Mouse (Mus musculus) midbrain, embryonic 11.5 days (tissue): ENCODE results near the gene Birc2. TPM values are rescaled to one million over a fixed set of nuclear protein-coding genes. Genes with fewer than 3 reads are reported as not detected.

Experiments used
- ATAC-seq: fragments of 200-750 bp; cut with Nextera tagmentation; 2 replicates; pipeline ENCODE4 v1.8.0; 2017; ENCODE audit warnings: moderate TSS enrichment, moderate library complexity; ENCODE audit not compliant: low FRiP score
- DNase-seq: peaks from one replicate; pipeline ENCODE4 v3.0.0; 2015; ENCODE audit warnings: low spot score; ENCODE audit errors: missing footprints
- H3K27ac ChIP-seq: fragments of 300-500 bp; sonication (generic); 2 replicates; pipeline ENCODE4 v1.5.1; 2014; ENCODE audit warnings: low read depth, low read length
- H3K27me3 ChIP-seq: fragments of 300-500 bp; sonication (generic); 2 replicates; pipeline ENCODE4 v1.6.1; 2014; ENCODE audit warnings: mild to moderate bottlenecking, low read length, moderate library complexity, mixed read lengths; ENCODE audit not compliant: control insufficient read depth, insufficient read depth
- H3K36me3 ChIP-seq: fragments of 300-500 bp; sonication (generic); 2 replicates; pipeline ENCODE4 v1.6.1; 2014; ENCODE audit warnings: mild to moderate bottlenecking, low read length, moderate library complexity, mixed read lengths; ENCODE audit not compliant: control insufficient read depth, insufficient read depth
- H3K4me1 ChIP-seq: fragments of 300-500 bp; sonication (generic); 2 replicates; pipeline ENCODE4 v1.6.1; 2014; ENCODE audit warnings: low read length; ENCODE audit not compliant: control insufficient read depth, insufficient read depth
- H3K4me2 ChIP-seq: fragments of 300-500 bp; sonication (generic); 2 replicates; pipeline ENCODE4 v1.6.1; 2014; ENCODE audit warnings: mild to moderate bottlenecking, moderate library complexity
- H3K4me3 ChIP-seq: fragments of 300-500 bp; sonication (generic); 2 replicates; pipeline ENCODE4 v1.5.1; 2014; ENCODE audit warnings: low read depth, low read length
- H3K9ac ChIP-seq: fragments of 300-500 bp; sonication (generic); 2 replicates; pipeline ENCODE4 v1.6.1; 2014; ENCODE audit warnings: low read length
- H3K9me3 ChIP-seq: fragments of 300-500 bp; sonication (generic); 2 replicates; pipeline ENCODE4 v1.6.1; 2016; ENCODE audit warnings: low read length; ENCODE audit not compliant: control insufficient read depth
- whole genome bisulfite sequencing: fragments of 180-500 bp; shearing (Covaris S2); extraction: QIAGEN DNeasy Blood & Tissue Kit; methylation state at CpG from one replicate; pipeline ENCODE4 v1.1.7; 2014; 5-methylcytosine and 5-hydroxymethylcytosine counted together
- polyA plus RNA-seq: library from polyadenylated mRNA; unstranded; fragments of >200 nt; fragmentation: Nextera tagmentation; extraction: Ambion mirVana; gene quantifications from 2 replicates; pipeline ENCODE4 v1.2.1, GENCODE M21; 2014

Gene Birc2
- polyA plus RNA-seq, 1 experiment from 2014 or later: 42.4 TPM

DNA sequence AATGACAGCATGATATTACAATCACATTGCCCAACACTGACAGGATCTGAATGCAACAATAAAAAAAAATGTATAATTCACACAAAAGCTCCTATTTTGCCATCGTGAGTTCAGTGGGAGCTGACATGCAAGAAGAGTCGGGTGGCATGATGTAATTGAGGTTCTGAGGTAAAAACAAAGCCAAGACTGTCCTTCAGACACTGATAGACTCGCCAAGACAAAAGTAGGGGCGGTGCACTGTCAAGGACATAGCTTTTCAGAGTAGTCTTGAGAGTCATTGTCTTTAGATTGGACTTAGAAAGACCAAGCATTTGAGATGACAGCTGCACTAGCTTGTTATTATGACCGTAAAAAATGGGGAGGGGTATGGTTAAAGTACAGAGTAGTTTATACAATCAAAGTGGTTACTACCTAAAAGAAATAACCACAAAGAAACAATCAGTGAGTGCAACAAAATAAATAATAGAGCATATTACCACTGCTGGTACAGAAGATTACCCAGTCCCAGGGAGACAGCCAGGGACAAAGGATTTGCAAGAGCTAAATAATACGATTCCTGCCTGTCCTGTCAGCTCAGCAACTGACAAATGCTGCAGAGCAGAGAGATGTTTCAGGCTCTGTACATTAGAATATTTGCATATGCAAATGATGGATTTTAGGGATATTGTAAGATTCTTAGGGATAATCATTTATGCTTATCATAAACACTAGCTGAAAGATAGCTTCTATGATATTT lies 40.6 kb downstream of the Birc2 start:
- Histone ChIP-seq H3K9me3 (no peaks in the 10 kb centered on the region), H3K4me1 (no peaks in the 10 kb centered on the region), H3K27me3 (no peaks in the 10 kb centered on the region), H3K27ac (no peak overlapping the region), H3K4me2 (no peak overlapping the region), H3K4me3 (no peak overlapping the region), H3K9ac (no peak overlapping the region), H3K36me3 (peaks cover 4% of the 10 kb centered on the region; the same call in 1 of the 2 replicates)
- ATAC-seq (peak; percentile 38; the same call in 1 of the 2 replicates), DNase-seq (peak; percentile 77)
- 75% methylated on average over 6 of the region's 6 CpGs for WGBS

DNA sequence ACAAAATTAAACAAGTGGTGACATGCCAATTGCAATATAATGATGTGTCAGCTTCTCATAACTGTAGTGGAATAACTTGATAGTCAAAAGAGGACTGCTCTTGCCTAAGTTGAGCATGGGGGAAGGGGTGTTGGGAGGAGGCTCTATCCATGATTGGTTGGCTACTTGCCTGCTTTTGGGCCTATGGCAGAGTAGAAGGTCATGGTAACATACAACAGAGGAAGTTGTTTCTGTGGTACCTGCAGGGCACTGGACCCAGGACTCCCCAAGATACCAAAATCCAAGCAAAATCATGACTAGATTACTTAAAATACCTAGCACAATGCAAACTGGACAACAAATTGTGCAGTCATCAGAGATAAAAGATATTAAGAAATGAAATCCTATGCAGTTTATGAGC lies 41.3 kb downstream of the Birc2 start:
- H3K9me3 ChIP-seq: no peaks in the 10 kb centered on the region
- no peak overlapping the region for H3K9ac ChIP-seq
- no peak overlapping the region for H3K4me2 ChIP-seq
- no peaks in the 10 kb centered on the region for H3K4me1 ChIP-seq
- peaks cover 4% of the 10 kb centered on the region; the same call in 1 of the 2 replicates for H3K36me3 ChIP-seq
- H3K27ac ChIP-seq: no peak overlapping the region
- no peaks in the 10 kb centered on the region for H3K27me3 ChIP-seq
- no peak overlapping the region for H3K4me3 ChIP-seq
- no peak for ATAC-seq
- DNase-seq: peak; percentile 81

DNA sequence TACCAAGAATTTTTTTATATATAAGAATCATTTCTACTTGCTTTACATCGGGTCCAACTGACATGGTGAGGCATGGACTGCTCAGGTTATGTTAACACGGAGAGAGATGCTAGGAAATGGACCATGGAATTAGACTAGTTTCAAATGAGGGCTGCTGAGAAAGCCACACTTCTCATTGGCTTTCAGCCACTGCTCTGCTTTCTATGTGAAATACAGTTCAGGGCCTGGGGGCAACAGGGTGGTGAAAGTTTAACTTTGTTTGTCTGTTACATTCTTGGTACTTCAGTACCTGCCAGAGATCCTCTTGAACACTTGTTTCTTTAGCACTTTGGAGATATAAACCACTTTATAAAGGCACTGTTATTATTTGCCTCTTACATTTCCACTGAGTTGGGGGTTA lies 43.3 kb downstream of the Birc2 start:
- Histone ChIP-seq H3K4me1 (no peaks in the 10 kb centered on the region), H3K27me3 (no peaks in the 10 kb centered on the region), H3K27ac (no peak overlapping the region), H3K36me3 (peaks cover 4% of the 10 kb centered on the region; the same call in 1 of the 2 replicates), H3K9ac (no peak overlapping the region), H3K4me3 (no peak overlapping the region), H3K9me3 (no peaks in the 10 kb centered on the region), H3K4me2 (no peak overlapping the region)
- DNase-seq (no peak), ATAC-seq (no peak)
- WGBS: 89% methylated on average over 2 of the region's 2 CpGs

DNA sequence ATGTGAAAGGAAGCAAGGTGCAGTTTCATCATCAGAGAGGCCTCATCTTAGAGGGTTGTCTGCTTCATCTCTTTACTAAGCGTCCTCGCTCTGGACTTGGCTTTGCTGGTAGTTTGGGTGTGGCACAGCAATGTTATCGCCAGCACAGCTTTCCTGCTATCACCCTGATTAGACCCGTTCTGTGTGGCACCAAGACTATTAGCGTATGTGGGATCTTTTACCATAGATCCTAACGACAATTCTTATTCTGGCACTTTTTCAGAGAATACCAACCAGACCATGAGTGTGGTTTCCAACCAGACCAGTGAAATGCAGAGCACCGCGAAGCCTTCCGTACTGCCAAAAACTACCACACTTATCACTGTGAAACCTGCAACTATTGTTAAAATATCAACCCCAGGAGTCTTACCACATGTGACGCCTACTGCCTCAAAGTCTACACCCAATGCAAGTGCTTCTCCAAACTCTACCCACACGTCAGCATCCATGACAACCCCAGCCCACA lies 46.2 kb downstream of the Birc2 start:
- DNase-seq: no peak
- Histone ChIP-seq H3K9me3 (no peaks in the 10 kb centered on the region), H3K4me1 (no peaks in the 10 kb centered on the region), H3K4me3 (no peak overlapping the region), H3K27ac (no peak overlapping the region), H3K36me3 (peaks cover 6% of the 10 kb centered on the region), H3K4me2 (no peak overlapping the region), H3K9ac (no peak overlapping the region), H3K27me3 (no peaks in the 10 kb centered on the region)
- WGBS: 93% methylated on average over 11 of the region's 11 CpGs
- ATAC-seq: no peak

DNA sequence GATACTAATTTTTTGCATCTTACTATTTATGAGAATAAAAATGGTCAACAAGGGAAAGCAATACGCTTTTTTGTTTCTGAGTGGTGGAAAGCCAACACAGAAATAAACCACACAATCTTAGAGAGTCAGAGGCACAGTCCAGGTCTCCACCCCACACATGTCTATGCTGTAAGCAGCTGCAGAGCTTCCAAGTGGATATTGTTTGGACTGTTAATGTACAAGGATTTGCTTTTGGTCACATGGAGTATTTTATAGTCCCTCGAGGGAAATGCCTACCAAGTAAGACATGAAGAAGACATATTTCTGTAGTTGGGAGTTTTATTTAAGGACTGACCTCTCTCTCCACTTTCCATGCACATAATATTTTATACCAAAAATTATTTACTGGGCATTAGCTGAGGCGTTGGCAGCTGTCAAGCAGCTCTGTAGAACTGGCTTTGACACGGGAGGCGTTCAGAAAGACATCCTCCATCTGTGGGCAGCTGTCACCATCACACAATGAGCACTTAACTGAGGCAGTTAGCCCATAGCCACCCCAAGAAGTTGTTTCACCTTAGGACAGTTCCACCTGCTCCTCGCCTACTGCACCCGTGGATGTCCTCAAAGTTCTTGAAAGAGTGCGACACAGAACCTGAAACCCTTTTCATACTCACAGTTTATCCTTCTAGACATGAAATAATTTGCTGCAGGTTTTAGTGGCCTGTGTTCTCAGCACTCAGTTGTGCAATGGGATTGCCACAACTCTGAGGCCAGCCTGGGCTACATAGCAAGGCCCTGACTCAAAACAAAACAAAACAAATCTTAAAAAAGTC lies 46.9 kb downstream of the Birc2 start:
- 89% methylated on average over 8 of the region's 8 CpGs for WGBS
- DNase-seq: no peak
- ATAC-seq: no peak

DNA sequence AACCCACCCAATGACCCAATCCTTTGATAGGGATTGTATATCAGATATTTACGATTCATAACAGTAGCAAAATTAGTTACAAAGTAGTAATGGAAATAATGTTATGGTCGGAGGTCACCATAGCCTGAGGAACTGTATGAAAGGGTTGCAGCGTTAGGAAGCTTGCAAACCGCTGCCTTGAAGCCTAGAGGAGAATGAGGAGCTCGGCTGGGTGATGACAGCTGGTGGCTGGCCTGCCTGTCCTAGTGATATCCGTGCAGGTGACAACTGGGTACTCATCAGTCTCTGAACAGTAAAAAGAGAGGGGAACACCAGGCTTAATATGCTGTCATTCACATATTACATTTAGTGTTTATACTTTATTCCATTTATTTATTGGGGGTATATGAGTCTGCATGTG lies 48.5 kb downstream of the Birc2 start:
- 88% methylated on average over 6 of the region's 6 CpGs for WGBS
- Histone ChIP-seq H3K27me3 (no peaks in the 10 kb centered on the region), H3K4me3 (no peak overlapping the region), H3K36me3 (peaks cover 6% of the 10 kb centered on the region), H3K9me3 (no peaks in the 10 kb centered on the region), H3K4me1 (peaks cover 6% of the 10 kb centered on the region; the same call in 1 of the 2 replicates), H3K4me2 (no peak overlapping the region), H3K9ac (no peak overlapping the region), H3K27ac (no peak overlapping the region)
- DNase-seq (no peak), ATAC-seq (no peak)

More for the DNA sequence above, 46.9 kb downstream of the Birc2 start:
- Histone ChIP-seq H3K27ac (no peak overlapping the region), H3K36me3 (peaks cover 6% of the 10 kb centered on the region), H3K4me2 (no peak overlapping the region), H3K9ac (no peak overlapping the region), H3K27me3 (no peaks in the 10 kb centered on the region), H3K4me3 (no peak overlapping the region), H3K9me3 (no peaks in the 10 kb centered on the region), H3K4me1 (no peaks in the 10 kb centered on the region)

DNA sequence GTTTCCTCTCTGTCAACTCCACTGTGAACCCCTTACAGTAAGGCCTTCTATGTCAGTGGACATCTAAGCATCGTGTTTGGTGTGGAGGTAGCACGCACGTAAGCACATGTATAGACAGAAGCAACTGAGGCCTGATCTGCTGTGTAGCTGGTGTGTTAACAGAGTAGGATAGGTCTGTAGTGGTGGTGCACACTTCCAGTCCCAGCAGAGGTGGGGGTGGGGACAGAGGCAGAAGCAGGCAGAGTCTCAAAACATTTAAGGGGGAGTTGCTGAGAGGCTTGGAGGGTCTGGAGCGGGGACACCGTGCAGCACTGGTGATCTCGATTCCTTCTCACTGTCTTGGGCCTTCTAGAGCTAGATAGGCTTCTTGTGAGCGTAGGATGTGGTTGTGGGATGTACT lies 50.8 kb downstream of the Birc2 start:
- H3K4me3 ChIP-seq: no peak overlapping the region
- no peak overlapping the region for H3K27ac ChIP-seq
- 91% methylated on average over 7 of the region's 7 CpGs for WGBS
- H3K4me2 ChIP-seq: no peak overlapping the region
- ATAC-seq (no peak; the same call in 1 of the 2 replicates), DNase-seq (no peak)
- H3K27me3 ChIP-seq: no peaks in the 10 kb centered on the region
- no peak overlapping the region for H3K9ac ChIP-seq
- H3K36me3 ChIP-seq: peaks cover 2% of the 10 kb centered on the region; the same call in 1 of the 2 replicates
- peaks cover 6% of the 10 kb centered on the region; the same call in 1 of the 2 replicates for H3K4me1 ChIP-seq
- H3K9me3 ChIP-seq: no peaks in the 10 kb centered on the region

DNA sequence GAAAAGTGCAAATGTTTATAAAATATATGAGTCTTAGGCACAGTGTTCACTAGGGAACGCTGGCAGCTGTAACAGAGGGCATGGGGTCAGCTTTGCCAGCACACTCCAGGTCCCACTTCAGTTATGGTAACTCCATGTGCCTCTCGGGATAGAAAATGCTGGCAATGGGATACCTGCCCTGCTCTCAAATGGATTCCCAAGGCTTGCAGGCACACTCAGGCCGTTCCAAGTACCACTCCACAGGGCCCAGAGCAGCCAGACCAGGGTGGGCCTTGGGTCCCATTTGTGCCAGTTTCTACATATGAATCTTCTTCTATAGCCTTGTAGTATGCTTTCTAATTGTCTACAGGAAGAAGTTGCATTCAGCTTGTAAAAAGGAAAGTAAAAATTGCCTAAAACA lies 51.5 kb downstream of the Birc2 start:
- H3K9me3 ChIP-seq: no peaks in the 10 kb centered on the region
- no peak overlapping the region for H3K27ac ChIP-seq
- no peak overlapping the region for H3K4me2 ChIP-seq
- no peak overlapping the region for H3K4me3 ChIP-seq
- DNase-seq (no peak), ATAC-seq (no peak)
- 88% methylated on average over 3 of the region's 3 CpGs for WGBS
- H3K4me1 ChIP-seq: peaks cover 6% of the 10 kb centered on the region; the same call in 1 of the 2 replicates
- no peaks in the 10 kb centered on the region for H3K27me3 ChIP-seq
- peaks cover 2% of the 10 kb centered on the region; the same call in 1 of the 2 replicates for H3K36me3 ChIP-seq
- no peak overlapping the region for H3K9ac ChIP-seq

DNA sequence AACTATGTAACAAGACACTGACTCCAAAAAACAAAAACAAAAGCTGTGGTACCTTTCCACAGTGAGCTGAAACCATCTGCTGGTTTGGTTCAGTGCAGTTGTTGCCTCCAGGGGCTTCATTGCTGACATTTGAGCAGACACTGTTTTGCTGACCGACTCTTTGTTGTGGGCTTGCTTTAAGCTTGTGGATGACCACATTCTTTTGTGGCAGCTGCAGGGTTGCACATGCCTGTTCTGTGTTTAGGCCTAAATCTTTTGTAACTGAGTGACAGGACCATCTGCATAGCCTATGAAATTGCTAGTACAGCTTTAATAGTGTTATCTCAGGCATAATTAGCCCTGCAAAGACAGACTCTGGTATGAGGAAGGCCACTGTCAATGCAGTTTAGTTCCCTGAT lies 52.2 kb downstream of the Birc2 start:
- WGBS: 36% methylated on average over 1 of the region's 1 CpGs
- Histone ChIP-seq H3K9ac (no peak overlapping the region), H3K27ac (peak overlapping the region; percentile 41; the same call in 1 of the 2 replicates), H3K9me3 (no peaks in the 10 kb centered on the region), H3K36me3 (peaks cover 2% of the 10 kb centered on the region; the same call in 1 of the 2 replicates), H3K4me3 (no peak overlapping the region), H3K4me2 (no peak overlapping the region), H3K27me3 (no peaks in the 10 kb centered on the region), H3K4me1 (peaks cover 6% of the 10 kb centered on the region; the same call in 1 of the 2 replicates)
- DNase-seq: no peak
- peak; percentile 80 for ATAC-seq
